Mouse (Mus musculus) kidney, postnatal 14 days (tissue): Measurements from ENCODE around the gene Rnaset2a.
"Not testable (repeated sequence)": the region's sequence is repeated elsewhere in the genome, so short reads cannot be mapped to it uniquely, and the experiment has no call there.

Experiments used
- DNase-seq: peaks from one replicate; pipeline ENCODE4 v3.0.0; 2022; ENCODE audit warnings: mixed read lengths

The Rnaset2a gene

DNA sequence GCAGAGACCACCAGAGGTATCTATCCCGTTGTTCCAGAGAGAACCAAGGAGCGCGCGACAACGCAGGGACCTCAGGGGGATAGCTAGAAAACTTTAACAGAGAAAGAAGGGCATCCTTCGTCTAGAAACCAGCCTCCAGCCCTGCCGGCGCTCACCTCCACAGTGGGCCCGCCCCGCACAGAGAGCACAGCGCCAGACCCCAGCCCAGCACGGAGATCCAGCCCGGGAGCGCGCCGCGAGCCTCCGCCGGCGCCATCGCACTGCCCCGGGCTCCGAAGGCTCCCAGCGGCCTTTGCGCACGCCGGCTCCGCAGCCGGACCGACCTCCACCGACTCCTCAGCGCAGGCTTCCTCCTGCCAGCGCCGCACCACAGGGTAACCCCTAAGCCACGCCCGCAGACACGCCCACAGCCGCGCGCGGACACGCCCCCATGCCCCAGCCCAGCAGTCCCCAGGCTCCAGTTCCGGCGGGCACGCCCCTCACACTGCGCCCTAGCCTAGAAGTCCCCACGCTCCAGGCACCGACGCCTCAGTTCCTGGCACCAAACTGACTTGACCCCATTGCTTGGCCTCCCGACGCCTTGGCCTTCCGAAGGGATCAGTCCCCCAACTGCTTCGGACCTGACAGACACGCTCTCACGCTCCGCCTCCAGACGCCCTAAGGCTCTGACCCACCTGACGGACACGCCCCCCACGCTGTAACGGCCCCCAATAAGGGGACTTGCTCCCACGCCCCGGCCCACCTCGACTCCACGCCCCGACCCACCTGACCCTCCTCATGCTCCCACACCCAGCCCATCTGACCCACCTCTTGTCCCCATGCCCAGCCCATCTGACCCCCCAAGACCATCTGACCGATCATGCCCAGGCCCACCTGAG is at the start of gene Rnaset2a, which contains the start of gene Gm49673:
TSS of gene Rnaset2a (minus strand) at position 659 of the 878 bp plus-strand sequence.
TSS of gene Gm49673 (minus strand) at position 350 of the 878 bp plus-strand sequence.
- peak; percentile 64 for DNase-seq

DNA sequence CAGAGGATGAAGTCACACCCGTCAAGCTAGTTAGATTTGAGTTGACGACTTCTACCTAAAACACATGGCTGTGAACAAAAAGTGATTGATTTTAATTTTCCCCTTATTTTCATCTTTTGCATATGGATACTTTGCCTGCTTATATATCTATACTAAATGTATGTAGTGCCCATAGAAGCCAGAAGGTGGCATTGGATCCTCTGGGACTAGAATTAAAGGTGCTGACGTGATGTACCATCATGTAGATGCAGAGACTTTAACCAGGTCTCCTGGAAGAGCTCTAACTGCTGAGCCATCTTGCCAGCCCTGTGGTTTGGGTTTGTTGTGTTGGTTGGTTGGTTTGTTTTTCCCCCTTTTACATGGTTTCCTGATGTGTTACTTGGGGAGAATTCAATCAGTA is 49.8 kb upstream of the Rnaset2a start:
- DNase-seq, result no peak

DNA sequence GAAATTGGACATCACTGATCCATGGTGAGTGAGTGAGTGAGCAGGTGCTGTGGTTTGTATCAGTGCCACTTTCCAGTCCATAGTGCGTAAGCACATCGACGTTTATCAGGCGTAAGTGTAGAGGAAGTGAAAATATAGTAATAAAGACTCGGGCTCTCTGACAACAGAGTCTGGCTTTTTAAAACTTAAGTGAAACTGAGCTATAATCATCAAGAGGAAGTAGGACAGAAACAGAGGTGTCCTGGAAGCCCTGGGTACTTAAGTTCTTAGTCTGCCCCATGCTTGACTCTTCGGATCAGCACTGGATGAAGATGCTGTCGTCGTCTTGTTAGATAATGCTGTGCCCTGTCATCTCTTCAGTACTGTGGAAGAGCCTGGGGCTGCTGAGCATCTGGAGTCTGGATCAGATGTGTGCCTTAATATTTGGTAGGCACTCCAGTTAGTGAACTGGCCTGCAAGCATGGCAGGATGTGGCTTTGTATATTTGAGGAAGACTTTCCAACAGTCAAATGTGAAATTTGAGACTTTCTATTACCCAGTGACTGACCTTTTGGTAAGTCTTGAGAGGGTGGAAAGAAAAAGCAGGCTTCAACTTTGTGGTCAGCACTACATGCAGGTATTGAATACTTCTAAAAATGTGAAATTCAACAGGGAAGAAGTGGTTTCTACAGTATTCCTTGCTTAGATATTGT is 47.9 kb upstream of the Rnaset2a start:
- no peak for DNase-seq

DNA sequence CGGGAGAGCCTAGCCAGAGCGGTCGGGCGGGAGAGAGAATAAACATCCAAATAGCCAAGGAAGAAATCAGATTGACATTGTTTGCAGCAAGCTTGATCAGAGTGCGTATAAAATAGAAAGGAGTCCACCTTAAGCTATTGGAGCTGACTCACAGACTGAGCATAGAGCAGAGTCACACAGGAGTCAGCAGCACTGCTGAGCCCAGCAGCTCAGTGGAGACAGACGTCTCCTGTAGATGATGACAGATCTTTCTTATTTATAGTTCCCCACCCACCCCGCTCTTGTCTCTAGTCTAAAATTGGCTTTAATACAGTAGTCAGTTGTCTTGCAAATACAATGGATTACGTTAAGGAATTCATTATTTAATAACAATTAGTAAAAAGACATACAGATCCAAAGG is 45.8 kb upstream of the Rnaset2a start:
- no peak for DNase-seq

DNA sequence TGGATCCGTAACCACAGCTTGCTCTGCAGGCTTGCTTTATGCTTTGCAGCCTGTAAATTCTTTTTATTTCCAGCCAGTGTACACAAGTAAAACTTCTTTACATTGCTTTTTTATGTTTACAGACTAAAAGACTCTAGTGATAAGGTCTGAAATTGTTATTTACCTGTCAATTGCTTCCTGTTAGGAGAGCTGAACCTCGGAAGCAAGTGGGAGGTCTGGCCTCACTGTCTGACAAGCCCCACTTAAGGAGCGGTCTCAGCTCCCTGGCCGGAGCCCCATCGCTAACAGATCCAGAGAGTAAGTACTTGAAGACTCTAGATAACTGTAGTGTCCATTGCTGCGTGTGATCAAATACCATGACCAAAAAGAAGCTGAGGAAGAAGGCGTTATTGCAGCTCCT is 36.3 kb upstream of the Rnaset2a start:
- DNase-seq, result no peak

DNA sequence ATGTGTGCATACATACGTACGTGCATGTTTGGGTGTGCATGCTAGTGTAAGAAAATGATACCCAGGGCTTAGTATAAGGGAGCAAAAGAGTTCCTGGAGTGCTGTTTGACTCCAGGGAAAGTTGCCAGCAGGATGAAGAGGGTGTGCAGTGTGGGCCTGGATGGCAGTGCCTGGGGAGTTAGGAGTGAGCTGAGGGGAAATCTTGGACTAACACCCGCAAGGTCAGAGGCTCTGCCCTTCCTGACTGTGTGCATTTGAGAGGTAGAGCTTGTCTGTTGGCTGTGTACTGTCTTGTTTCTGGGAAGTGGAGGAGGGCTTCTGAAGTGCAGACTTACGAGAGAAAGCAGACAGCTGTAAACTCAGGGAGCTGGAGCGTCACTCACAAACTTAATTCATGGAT is 35.9 kb upstream of the Rnaset2a start:
- DNase-seq, result no peak

DNA sequence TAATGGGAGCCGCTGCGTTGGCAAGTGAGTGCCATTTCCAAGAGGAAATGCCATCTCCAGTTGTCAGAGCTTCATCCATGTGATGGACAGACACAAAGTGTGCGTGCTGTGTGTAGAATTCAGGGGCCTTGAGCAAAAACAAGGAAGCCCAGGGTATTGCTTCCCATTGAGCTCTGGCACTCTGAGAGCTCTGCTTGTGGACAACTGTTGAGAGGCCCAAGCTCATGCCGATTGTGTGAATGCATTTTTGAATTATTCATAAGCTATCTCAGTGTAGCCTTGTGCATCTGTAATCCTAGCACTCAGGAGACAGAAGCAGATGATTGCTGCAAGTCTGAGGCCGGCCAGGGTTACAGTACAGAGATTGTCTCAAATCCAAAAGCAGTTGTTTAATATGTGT is 29.2 kb upstream of the Rnaset2a start:
- no peak for DNase-seq

DNA sequence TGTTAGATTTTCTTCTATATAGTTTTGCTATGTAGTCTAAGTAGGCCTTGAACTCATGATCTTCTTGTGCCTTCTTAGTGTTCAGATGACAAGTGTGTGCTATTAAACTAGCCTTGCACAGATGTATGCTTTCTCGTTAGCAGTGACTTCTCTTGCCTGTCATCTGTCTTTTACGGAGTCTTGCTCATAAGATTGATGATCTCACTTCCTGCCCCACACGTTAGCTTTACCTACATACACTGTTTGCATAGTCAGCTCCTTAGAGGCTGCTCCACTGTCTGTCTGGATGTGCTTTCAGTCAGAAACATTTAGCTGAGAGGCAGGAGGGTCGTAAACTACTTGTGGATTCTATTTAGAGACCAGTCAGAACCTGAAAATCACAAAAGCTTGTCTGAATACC is 23.2 kb upstream of the Rnaset2a start:
- DNase-seq, result no peak

DNA sequence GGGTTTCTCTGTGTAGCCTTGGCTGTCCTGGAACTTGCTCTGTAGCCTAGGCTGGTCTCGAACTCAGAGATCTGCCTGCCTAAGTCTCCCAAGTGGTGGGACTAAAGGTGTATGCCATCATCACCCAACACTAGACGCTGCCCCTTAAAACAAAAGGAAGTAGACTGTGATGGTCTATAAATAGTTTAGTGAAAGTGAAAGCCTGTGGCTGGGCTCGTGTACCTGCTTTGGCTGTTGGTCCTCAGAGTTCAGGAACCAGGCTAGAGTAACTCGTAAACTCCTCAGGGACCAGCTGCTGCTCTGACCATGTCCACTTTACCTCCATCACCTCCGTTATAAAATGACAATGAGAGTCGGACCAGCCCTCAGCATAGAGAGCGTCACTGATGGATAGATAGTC is 22.4 kb upstream of the Rnaset2a start:
- DNase-seq, result no peak

DNA sequence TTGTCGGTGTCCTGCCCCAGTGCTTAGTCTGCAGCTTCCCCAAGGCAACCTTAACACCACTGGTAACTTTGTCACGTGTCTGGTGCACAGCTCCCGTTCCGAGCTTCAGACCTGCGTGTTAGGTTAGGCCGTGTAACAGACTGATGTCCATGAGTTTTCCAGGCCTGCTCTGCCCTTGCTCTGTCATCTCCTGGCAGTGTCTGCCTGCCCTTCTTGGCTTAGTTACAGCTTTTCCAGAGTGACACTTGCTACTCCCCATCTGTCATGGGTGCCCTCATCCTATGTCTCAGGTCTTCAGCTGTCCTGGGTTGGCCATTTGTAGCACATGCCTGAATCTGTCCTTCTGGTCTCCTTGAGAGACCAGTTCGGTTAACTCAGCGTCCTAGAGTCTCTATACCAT is 19.5 kb upstream of the Rnaset2a start:
- DNase-seq, result not testable (repeated sequence)

DNA sequence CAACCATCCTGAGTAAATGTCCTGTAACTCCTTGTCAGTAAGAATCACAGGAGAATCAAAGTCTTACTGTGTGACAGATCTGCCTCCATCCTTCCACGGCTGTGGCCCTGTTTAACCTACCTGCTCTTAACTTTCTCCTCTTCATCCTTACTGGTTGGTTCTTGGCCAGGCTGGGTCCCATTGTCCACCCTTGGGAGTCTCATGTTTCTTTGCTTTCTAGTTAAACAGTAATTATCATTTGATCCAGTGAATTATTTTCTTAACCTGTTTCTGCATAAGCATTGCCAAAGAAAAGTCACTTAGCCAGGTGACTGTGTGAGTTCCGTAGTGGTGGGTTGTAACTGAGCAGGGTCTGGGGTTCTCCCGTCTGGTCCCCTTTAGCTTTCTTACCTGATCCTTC is 18.6 kb upstream of the Rnaset2a start:
- DNase-seq, result not testable (repeated sequence)

DNA sequence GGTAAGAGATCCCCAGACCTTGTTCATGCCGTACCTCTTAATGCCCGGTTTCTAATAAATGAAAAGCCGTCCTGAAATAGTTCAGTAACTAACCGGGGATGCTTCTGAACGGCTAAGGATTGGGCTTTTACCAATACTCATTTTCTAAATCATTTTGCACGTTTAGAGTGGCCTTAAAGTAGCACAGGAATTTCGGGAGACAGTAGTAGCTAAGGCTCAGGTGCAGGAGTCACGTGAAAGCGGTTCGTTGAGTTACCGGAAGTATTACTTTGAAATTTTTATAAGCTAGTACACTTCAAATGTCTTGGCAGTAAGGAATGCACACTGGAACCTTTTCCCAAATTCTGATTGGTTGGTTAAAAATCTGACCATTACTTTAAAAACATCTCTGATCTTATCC is 18.1 kb upstream of the Rnaset2a start:
- DNase-seq, result not testable (repeated sequence)

DNA sequence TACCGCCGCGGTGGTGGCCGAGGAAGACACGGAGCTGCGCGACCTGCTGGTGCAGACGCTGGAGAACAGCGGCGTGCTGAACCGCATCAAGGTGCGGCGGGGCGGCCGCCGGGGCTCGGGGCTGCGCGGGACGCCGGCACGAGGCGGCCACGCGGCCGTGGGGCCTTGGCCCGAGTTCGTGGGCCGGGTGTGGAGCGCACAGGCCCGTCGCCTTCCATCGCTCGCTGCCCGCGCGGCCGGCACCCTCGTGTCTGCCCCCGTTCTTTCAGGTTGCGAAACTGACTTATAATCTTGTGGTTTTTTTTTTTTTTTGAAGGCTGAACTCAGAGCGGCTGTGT is 17.7 kb upstream of the Rnaset2a start:
- peak; percentile 53 for DNase-seq

DNA sequence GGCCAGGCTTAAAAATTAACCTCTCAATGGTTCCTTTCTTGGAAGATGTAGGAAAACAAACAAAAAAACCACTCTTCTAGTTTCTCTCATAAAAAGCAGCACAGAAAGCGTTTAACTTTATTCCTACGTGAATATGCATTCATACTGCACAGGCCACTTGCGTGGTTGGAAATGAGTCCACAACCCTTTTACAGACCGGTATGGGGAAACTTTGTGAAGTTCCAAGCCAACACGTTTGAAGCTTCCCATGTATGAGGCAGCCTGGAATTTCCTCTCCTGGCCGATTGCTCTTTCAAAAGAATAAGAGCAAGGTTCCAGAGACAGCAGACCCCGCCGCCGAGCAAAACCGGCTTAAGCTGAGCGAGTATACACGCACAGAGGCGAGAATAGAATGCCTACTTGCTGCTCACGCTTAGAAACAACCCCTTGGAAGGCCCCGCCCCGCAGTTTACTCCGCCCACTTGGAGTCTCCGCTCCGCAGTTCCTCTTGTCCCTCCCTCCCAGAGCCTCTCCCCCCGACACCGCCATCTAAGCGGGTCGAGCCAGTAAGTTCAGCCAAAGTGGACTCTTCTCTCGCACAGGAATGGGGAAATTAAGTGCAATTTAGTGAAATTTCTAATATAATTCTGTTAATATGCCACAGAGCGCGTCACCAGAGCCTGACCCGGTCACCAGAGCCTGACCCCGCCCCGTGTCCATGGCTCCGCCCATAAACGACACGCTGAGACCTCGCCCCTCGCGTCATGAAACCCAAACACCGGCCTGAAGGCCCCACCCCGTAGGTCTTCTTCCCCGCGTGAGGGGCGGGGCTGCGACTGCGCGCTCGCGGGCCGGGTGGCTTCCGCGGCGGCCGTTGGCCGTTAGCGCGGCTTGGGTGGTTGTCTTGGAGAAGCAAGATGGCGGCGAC is 17.1 kb upstream of the Rnaset2a start, which contains the start of gene Fgfr1op:
TSS of gene Fgfr1op (plus strand) at position 801 of the 907 bp plus-strand sequence.
- DNase-seq, result peak; percentile 71

DNA sequence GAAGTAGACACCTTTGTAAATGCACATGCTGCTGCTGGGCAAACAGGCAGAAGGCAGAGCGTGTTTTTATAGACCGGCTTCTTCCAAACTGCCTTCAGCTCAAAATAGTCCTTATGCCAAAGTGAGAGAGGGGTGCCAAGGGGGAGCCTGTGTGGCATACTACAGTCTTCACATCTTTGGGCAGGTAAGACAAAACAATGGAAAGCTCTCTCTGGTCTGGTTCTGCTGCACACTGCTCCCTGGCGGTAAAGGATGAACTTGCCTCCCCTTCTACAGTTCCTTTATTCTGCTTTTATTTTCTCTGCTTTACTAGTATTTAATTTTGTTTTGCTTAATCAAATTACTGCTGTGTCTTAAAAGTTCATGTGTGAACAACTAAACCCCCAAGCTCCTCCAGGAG is 13.1 kb upstream of the Rnaset2a start:
- peak; percentile 64 for DNase-seq

DNA sequence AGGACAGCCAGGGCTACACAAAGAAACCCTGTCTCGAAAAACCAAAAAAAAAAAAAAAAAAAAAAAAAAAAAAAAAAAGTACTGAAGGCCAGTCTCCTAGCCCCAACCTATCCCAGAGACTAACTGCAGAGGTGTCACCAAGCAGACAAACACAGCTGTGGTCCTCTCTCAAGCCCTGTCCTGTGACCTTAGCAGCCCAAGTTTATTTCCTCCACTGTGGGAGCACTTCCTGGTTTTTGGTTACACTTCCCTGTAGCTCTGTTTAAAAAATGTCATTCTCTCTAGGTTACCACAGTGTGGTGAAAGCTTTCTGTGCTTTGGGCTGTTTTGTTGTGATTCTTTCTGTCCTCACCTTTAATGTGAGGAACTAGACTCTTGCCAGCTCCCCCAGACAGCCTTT is 10.7 kb upstream of the Rnaset2a start:
- not testable (repeated sequence) for DNase-seq

DNA sequence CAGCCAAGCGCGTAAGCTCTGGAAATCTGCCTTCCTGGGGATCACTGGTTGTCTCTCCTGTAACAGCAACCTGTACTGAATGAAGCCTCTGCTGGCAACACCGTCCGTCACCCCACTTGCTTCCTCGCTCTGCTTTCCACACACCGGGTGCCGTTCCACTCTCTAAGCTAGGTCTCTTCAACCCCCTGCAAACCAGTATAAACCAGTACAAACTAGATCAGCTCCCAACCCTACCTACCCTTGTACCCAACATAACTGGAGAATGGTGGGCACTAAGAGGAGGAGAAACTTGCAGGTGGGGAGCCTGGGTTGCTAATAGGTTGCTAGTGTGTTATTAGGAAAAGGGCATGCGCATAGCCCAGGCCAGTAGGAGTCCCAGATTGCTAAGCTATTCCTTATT is 8.1 kb upstream of the Rnaset2a start:
- not testable (repeated sequence) for DNase-seq

DNA sequence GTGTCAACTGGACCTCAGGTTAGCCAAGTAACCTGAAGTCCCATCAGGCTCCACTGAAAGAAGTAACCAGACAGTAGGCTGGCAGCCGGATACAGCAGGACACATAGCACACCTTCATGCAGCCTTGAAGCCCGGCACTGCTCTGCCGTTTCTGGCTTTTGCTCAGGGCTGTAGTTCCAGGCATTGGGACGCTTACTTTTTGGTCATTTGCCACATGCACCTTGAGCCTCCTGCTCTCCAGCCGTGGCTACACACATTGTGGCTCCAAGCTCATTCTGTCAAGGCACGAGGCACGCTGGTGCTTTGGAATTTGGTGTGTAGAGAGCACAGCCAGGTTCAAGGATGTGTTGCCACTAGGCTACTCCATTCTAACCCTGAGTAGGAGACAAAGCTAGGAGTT is 7.1 kb upstream of the Rnaset2a start:
- DNase-seq, result peak; percentile 23

DNA sequence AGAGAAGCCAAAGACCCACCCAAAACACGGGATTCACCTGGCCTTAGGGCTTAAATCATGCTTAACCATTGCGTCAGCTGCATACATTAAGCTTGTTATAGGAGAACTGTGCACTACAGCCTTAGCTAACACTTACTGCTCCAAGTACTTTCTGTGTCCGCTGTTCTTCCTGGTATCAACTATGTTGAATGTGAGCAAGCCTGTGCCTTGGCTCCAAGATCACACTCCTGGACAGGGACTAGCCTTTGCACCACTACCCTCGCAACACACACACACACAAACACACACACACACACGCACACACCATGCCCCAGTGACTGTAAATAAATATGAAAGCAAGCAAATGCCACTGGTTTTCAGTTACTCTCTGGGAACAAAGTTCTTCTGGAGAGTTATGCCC is 966 bp downstream of the Rnaset2a start:
- peak; percentile 36 for DNase-seq

DNA sequence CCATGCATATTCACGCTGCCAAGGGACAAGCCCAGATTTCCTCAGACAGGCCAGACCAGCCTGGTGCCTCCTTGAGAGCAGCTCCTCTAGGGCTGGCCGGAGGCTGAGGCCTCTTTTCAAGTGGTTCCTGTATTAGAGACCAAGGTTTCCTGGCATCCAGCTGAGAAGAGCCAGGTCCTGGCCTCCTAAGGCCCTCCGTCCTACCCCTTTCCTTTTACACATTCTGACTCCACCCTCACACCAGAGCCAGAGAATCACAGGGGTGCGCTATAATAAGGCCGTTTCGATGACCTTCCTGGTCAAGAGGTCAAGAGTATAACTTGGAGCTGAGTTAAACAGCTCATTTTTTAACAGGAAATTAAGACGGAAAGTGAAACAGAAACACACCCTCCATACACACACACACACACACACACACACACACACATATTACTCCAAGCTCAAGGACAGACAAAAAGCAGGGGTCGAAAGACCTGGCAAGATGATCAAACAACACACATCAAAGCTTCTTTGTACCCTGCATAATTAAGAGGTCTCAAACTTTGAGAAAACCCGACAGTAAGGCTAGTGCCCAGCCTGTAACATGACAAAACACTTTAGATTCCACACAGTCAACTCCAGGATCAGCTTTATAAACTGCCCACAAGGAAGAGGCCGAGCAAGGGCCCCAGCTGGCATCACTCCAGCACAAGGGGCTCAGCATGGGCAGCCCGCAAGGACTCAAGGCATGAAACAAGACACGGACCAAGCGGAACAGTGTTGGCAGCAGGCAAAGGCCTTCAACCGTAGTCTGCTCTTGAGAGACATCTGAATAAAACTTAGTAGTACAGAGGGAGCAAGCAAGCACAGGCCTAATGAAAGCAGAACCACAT is 3.9 kb downstream of the Rnaset2a start:
- peak; percentile 75 for DNase-seq

DNA sequence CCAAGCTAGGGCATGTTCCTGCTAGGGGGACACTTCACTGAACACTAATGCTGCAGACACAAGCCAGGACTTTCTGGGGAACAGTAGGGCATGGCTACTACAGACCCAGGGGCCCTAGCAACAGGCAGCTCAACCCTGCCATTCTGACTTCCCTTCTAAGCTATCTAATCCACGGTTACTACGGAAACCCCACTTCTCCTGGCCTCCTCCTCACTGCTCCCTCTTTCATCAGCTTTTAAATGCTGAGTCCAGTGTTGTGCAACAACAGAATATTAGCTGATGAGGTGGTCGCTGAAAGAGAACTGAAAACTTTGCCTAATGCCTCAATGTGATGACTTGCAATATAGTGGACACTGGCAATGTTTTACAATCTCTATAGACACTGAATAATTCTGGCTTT is 7.7 kb downstream of the Rnaset2a start:
- not testable (repeated sequence) for DNase-seq

DNA sequence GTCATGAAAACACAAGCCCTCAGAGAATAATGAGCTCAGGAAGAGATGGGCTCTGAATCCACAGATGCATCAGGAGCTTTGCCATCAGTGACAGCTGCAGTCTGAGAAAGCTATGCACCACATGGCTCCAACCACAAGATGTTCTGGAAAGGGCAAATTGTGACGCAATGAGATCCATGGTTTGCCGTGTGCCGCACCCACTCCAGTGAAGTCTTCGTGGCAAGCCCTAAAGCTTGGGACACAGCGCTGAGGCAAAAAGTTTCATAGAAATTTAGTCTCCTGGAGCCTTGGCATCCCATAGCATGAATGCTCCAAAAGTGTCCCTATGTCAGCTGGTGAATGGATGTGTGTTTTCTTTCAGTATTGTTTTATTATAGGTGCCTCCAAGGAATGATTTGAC is 9.8 kb downstream of the Rnaset2a start:
- DNase-seq, result not testable (repeated sequence)
